Mouse (Mus musculus) stomach, embryonic 15.5 days (tissue): ENCODE results near the gene Dcst1. TPM values are rescaled to one million over a fixed set of nuclear protein-coding genes. Genes with fewer than 3 reads are reported as not detected.

ENCODE experiments used
- ATAC-seq: fragments of 200-750 bp; cut with Nextera tagmentation; 2 replicates; pipeline ENCODE4 v1.8.0; 2017; ENCODE audit warnings: low read depth, moderate number of reproducible peaks, moderate TSS enrichment; ENCODE audit not compliant: insufficient read depth, low FRiP score
- H3K27ac ChIP-seq: fragments of 300-500 bp; sonication (generic); 2 replicates; pipeline ENCODE4 v1.5.1; 2015; ENCODE audit warnings: mild to moderate bottlenecking, inconsistent platforms
- H3K27me3 ChIP-seq: fragments of 300-500 bp; sonication (generic); replicated peaks from 2 replicates; pipeline ENCODE4 v1.6.1; 2015; ENCODE audit warnings: inconsistent platforms
- H3K36me3 ChIP-seq: fragments of 300-500 bp; sonication (generic); 2 replicates; pipeline ENCODE4 v1.6.1; 2015; ENCODE audit warnings: inconsistent platforms
- H3K4me1 ChIP-seq: fragments of 300-500 bp; sonication (generic); 2 replicates; pipeline ENCODE4 v1.6.1; 2015; ENCODE audit warnings: inconsistent platforms
- H3K4me2 ChIP-seq: fragments of 300-500 bp; sonication (generic); 2 replicates; pipeline ENCODE4 v1.6.1; 2015; ENCODE audit warnings: mild to moderate bottlenecking, inconsistent platforms
- H3K4me3 ChIP-seq: fragments of 300-500 bp; sonication (generic); replicated peaks from 2 replicates; pipeline ENCODE4 v1.5.1; 2015; ENCODE audit warnings: inconsistent platforms
- H3K9ac ChIP-seq: fragments of 300-500 bp; sonication (generic); 2 replicates; pipeline ENCODE4 v1.6.1; 2015; ENCODE audit warnings: inconsistent platforms
- H3K9me3 ChIP-seq: fragments of 300-500 bp; sonication (generic); 2 replicates; pipeline ENCODE4 v1.6.1; 2016; ENCODE audit warnings: inconsistent platforms
- WGBS: fragments of 180-500 bp; shearing (Covaris S2); methylation state at CpG from one replicate; pipeline ENCODE4 v1.1.7; 2015; 5-methylcytosine and 5-hydroxymethylcytosine counted together
- polyA plus RNA-seq: library from polyadenylated mRNA; unstranded; fragments of >200 nt; fragmentation: Nextera tagmentation; extraction: Ambion mirVana; gene quantifications from 2 replicates; pipeline ENCODE4 v1.2.1, GENCODE M21; 2015

The Dcst1 gene
- polyA plus RNA-seq, 1 experiment from 2014 or later: 0.30 TPM

GRCm38 (mm10) chr3:89325882-89326281, 39.2 kb downstream of the Dcst1 start:
- no peak overlapping the region for H3K4me2 ChIP-seq
- no peak overlapping the region for H3K9ac ChIP-seq
- 90% methylated on average over 8 of the region's 8 CpGs for WGBS
- H3K27me3 ChIP-seq: peaks cover 8% of the 10 kb centered on the region; the same call in 1 of the 2 replicates
- ATAC-seq: no peak
- H3K27ac ChIP-seq: no peak overlapping the region
- H3K4me1 ChIP-seq: peaks cover 26% of the 10 kb centered on the region
- H3K36me3 ChIP-seq: no peaks in the 10 kb centered on the region
- H3K9me3 ChIP-seq: no peaks in the 10 kb centered on the region
- no peak overlapping the region for H3K4me3 ChIP-seq

DNA sequence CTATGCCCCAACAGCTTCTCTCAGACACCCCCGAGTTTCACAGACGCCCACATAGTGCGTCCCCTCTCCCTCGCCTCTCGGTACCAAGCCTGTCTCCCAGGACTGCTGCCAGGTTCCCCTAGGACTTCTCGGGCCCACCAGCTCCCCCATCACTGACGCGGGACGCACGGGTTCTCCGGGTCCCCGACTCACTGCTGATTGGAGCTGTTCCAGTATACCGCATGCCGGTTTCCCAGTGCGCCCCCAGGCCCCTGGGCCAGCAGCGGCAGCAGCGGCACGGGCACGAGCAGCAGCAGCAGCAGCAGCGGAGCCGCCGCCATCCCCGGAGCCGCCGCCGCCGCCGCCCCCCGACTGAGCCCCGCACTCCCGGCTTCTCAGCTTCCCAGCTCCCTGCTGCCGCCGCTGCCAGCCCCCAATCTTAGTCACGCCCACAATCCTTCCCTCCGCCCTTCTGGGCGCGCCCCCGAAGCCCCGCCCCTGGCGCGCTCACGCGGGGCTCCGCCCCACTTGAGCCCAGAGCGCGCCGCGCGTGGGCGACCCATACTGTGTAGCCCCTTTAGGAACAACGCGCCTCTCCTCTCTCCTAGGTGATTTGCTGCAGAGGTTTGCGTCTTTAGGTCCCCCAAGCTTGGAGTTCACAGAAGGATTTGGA, 42.4 kb downstream of the Dcst1 start, which contains the start of gene Efna3:
Gene Efna3, minus strand, starts transcription at position 452 of the 652 bp plus-strand sequence.
- Histone ChIP-seq H3K9me3 (no peaks in the 10 kb centered on the region), H3K27ac (no peak within 1 kb of the TSS), H3K9ac (peak within 1 kb of the TSS; percentile 17; the same call in 1 of the 2 replicates), H3K27me3 (peaks cover 35% of the 10 kb centered on the region), H3K4me3 (peak within 1 kb of the TSS; percentile 59), H3K4me2 (peak within 1 kb of the TSS; percentile 98), H3K4me1 (peaks cover 39% of the 10 kb centered on the region), H3K36me3 (no peaks in the 10 kb centered on the region)
- ATAC-seq: peak; percentile 45; the same call in 1 of the 2 replicates
- under 1% methylated on average over 49 of the region's 53 CpGs for WGBS

GRCm38 (mm10) chr3:89322131-89322500, 42.9 kb downstream of the Dcst1 start:
- H3K4me1 ChIP-seq: peaks cover 43% of the 10 kb centered on the region
- peaks cover 35% of the 10 kb centered on the region for H3K27me3 ChIP-seq
- no peak overlapping the region for H3K27ac ChIP-seq
- peak overlapping the region; percentile 59 for H3K4me3 ChIP-seq
- H3K36me3 ChIP-seq: no peaks in the 10 kb centered on the region
- H3K4me2 ChIP-seq: peak overlapping the region; percentile 98
- H3K9me3 ChIP-seq: no peaks in the 10 kb centered on the region
- WGBS: 2% methylated on average over 14 of the region's 14 CpGs
- peak overlapping the region; percentile 17; the same call in 1 of the 2 replicates for H3K9ac ChIP-seq
- no peak for ATAC-seq

DNA sequence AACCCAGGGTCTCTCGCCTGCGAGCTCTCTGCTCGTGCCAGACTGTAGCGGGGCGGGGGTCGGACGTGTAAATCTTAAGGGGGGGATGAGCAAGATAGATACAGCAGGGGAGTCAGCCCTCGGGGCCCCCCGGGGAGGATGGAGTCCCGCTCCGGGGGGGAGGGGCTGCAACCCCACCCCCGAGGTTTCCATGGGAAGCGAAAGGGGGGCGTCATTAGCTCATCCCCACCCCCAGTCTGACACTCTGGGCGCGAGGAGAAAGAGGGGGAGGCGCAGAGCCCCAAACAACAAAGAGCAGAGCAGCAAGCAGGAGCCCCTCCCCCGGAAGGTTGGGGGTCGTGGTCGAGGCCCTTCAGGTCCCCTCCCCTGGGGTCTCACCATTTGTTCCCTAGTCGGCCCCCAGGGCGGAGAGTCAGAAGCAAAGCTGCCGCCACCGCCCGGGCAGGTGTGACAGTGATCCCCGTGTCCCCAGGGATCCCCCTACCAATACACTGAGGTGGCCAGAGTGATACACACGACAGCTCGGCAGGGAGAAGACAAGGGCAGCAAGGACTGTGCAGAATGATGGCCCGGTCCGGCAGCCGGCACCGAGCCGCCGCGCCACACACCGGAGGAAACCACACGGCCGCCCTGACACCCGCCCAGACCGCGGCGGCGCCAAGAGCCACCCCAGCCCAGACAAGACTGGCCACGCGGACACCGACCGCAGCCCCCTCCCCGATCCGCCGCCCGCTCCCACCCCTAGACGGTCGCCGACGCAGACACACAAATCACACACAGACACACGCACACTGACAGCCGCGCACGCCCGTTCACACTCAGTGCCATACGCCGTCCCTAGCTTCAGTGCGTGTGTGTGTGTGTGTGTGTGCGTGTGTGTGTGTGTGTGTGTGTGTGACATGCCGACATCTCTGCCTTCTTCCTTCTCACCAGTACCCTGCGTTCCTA, 43.6 kb downstream of the Dcst1 start:
- H3K4me3 ChIP-seq: peak overlapping the region; percentile 59
- no peaks in the 10 kb centered on the region for H3K36me3 ChIP-seq
- H3K4me1 ChIP-seq: peaks cover 48% of the 10 kb centered on the region
- no peaks in the 10 kb centered on the region for H3K9me3 ChIP-seq
- peaks cover 35% of the 10 kb centered on the region for H3K27me3 ChIP-seq
- peak overlapping the region; percentile 98 for H3K4me2 ChIP-seq
- WGBS: 1% methylated on average over 64 of the region's 66 CpGs
- H3K9ac ChIP-seq: 0 out of 2 replicates have a peak overlapping the region, but pooled peaks have one; percentile 35
- H3K27ac ChIP-seq: no peak overlapping the region
- ATAC-seq: no peak; the same call in 1 of the 2 replicates

- Histone ChIP-seq H3K4me2 (peak overlapping the region; percentile 98), H3K4me1 (peaks cover 56% of the 10 kb centered on the region), H3K36me3 (no peaks in the 10 kb centered on the region), H3K27me3 (peaks cover 35% of the 10 kb centered on the region), H3K9me3 (no peaks in the 10 kb centered on the region), H3K27ac (no peak overlapping the region), H3K9ac (peak overlapping the region; percentile 35; the same call in 1 of the 2 replicates), H3K4me3 (peak overlapping the region; percentile 59)
- no peak for ATAC-seq
- WGBS: under 1% methylated on average over 29 of the region's 41 CpGs
Observed at GRCm38 (mm10) chr3:89320581-89321182, 44.4 kb downstream of the Dcst1 start.

DNA sequence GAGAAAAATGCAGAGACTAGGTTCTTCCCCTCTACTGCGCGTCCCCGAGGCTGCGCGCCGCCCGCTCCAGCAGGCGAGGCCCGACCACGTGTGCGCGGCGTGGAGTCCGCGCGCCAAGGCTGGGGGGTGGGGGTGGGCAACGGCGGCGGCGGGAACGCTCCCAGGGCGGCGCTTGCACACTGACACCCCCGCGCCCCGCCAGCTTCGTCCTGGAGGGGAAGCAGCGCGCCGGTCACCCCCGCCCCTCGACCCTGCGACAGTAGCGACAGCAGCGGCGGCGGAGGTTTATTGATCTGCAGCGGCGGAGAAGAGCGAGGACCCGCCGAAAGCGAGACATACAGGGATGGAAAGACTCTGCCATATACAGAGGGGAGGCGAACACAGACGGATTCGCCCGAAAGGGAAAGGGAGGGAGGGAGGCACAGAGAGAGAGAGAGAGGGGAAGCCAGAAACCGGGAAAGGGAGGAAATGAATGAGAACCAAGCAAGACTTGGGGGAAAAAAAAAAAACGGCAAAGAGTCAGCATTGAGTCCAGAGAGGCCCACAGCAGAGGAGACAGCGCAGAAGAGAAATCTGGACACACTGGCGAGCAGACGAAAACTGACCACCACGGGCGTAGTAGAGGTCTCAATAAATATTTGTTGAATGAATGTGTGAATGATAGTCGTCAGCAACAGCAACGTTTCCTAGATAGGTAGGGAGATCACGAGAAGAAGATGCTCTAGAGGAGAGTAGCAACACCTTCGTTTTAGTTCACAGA, 45.3 kb downstream of the Dcst1 start:
- peak overlapping the region; percentile 59 for H3K4me3 ChIP-seq
- peaks cover 65% of the 10 kb centered on the region for H3K4me1 ChIP-seq
- H3K27ac ChIP-seq: 0 out of 2 replicates have a peak overlapping the region, but pooled peaks have one; percentile 35
- peak overlapping the region; percentile 14; the same call in 1 of the 2 replicates for H3K9ac ChIP-seq
- peaks cover 35% of the 10 kb centered on the region for H3K27me3 ChIP-seq
- H3K9me3 ChIP-seq: no peaks in the 10 kb centered on the region
- ATAC-seq: no peak
- 1% methylated on average over 58 of the region's 58 CpGs for whole genome bisulfite sequencing
- H3K36me3 ChIP-seq: no peaks in the 10 kb centered on the region
- peak overlapping the region; percentile 98 for H3K4me2 ChIP-seq

DNA sequence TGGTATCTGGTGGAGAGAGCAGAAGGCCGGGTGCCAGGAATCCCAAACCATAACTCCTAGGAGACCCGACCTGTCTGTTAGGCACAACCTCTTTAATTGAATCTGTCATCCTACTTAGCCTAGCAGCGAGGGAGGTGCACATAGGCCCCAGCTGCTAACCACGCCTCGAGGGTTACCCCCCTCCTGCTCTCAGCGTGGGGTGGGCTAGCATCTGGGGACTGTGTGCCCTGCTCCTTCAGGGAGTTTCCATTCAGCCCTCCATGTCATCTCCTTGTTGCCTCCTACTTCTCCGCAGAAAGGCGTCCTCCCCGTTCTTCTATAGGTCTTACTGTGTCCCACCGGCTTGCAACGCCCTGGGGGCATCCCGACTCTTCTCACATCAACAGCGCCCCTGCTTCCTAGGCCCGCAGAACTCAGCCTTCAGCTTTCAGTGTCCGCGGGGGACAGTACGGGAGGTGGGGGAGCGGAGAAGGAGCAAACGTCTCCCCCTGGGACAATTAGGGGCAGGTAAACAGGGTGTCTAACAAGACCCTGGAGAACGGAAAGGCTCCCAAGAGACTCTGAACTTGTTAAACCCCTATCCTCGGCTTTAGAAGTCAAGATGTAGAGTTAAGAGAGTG, 46.0 kb downstream of the Dcst1 start:
- no peak overlapping the region for H3K9ac ChIP-seq
- peaks cover 35% of the 10 kb centered on the region for H3K27me3 ChIP-seq
- peak overlapping the region; percentile 59 for H3K4me3 ChIP-seq
- no peak for ATAC-seq
- H3K27ac ChIP-seq: no peak overlapping the region
- peaks cover 68% of the 10 kb centered on the region for H3K4me1 ChIP-seq
- H3K36me3 ChIP-seq: no peaks in the 10 kb centered on the region
- H3K9me3 ChIP-seq: no peaks in the 10 kb centered on the region
- peak overlapping the region; percentile 98 for H3K4me2 ChIP-seq
- 19% methylated on average over 21 of the region's 21 CpGs for WGBS

- ATAC-seq: no peak
- no peaks in the 10 kb centered on the region for H3K9me3 ChIP-seq
- H3K9ac ChIP-seq: no peak overlapping the region
- no peak overlapping the region for H3K27ac ChIP-seq
- no peak overlapping the region for H3K4me3 ChIP-seq
- H3K36me3 ChIP-seq: no peaks in the 10 kb centered on the region
- peaks cover 68% of the 10 kb centered on the region for H3K4me1 ChIP-seq
- no peak overlapping the region for H3K4me2 ChIP-seq
- H3K27me3 ChIP-seq: peaks cover 35% of the 10 kb centered on the region
- WGBS: 68% methylated on average over 8 of the region's 8 CpGs
Observed at GRCm38 (mm10) chr3:89318316-89318715, 46.7 kb downstream of the Dcst1 start.

DNA sequence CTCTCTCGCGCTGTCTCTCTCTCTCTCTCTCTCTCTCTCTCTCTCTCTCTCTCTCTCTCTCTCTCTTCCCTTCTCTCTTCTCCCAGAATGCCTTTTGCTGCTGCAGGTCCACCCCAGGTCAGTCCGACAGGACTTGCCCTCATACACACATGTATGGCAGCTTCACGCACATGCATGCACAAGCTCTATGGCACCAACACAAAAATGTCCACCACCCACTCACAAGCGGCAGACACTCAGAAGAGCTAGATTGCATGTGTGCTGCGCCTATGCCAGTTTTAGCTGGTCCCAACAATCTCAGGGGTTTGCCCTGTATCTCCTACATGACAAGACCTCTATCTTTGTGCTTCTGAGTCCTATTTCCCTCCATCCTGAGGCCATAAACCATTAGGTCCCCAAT, 47.8 kb downstream of the Dcst1 start:
- 59% methylated on average over 6 of the region's 6 CpGs for WGBS
- Histone ChIP-seq H3K9me3 (no peaks in the 10 kb centered on the region), H3K4me2 (peak overlapping the region; percentile 5; the same call in 1 of the 2 replicates), H3K4me3 (no peak overlapping the region), H3K9ac (no peak overlapping the region), H3K4me1 (peaks cover 61% of the 10 kb centered on the region), H3K27ac (no peak overlapping the region), H3K27me3 (peaks cover 35% of the 10 kb centered on the region), H3K36me3 (no peaks in the 10 kb centered on the region)
- no peak for ATAC-seq

GRCm38 (mm10) chr3:89316833-89317232, 48.2 kb downstream of the Dcst1 start:
- peak overlapping the region; percentile 37; the same call in 1 of the 2 replicates for H3K4me3 ChIP-seq

More at GRCm38 (mm10) chr3:89316833-89317232, 48.2 kb downstream of the Dcst1 start:
- no peak overlapping the region for H3K27ac ChIP-seq
- H3K4me2 ChIP-seq: peak overlapping the region; percentile 81
- H3K9ac ChIP-seq: no peak overlapping the region
- peak; percentile 20; the same call in 1 of the 2 replicates for ATAC-seq
- peaks cover 35% of the 10 kb centered on the region for H3K27me3 ChIP-seq
- H3K9me3 ChIP-seq: no peaks in the 10 kb centered on the region
- peaks cover 57% of the 10 kb centered on the region for H3K4me1 ChIP-seq
- no peaks in the 10 kb centered on the region for H3K36me3 ChIP-seq
- 0% methylated on average over 4 of the region's 4 CpGs for WGBS
